In genomic region chr5:64534947-64535346, GRCm38 (mm10) we compare ENCODE assay signal across 23 mouse cellular contexts.
"Had no signal": no experiment of that assay in that cellular context is flagged by ENCODE, and none has a peak within 500 bp of the region (broad histone marks: within the 10 kb centered on the region; RNA-seq: fewer than 3 reads in every experiment).

No protein-coding gene starts in this region.

- H3K36me3 ChIP-seq: heart, embryonic 12.5 days; hindbrain, embryonic 10.5 days; hindbrain, embryonic 12.5 days; limb, embryonic 13.5 days; limb, embryonic 15.5 days had no signal

- H3K4me2 ChIP-seq: heart, embryonic 12.5 days; hindbrain, embryonic 12.5 days; hindbrain, embryonic 14.5 days; limb, embryonic 13.5 days; limb, embryonic 15.5 days; liver, embryonic 11.5 days had no signal

- H3K27ac ChIP-seq: gastrocnemius, adult 2 months; heart, adult 2 months; hindbrain, embryonic 10.5 days; hindbrain, embryonic 12.5 days; hindbrain, embryonic 14.5 days; kidney, postnatal 0 days; layer of hippocampus, adult 2 months; left cerebral cortex, adult 2 months; limb, embryonic 13.5 days; limb, embryonic 15.5 days; liver, embryonic 14.5 days had no signal

- H3K27me3 ChIP-seq: heart, embryonic 12.5 days; hindbrain, embryonic 12.5 days; limb, embryonic 13.5 days; limb, embryonic 15.5 days had no signal

- ATAC-seq: forebrain, embryonic 16.5 days; hindbrain, embryonic 16.5 days; inflammation-experienced regulatory T-cells, adult 6 months; intestine, postnatal 0 days had no signal

- H3K9ac ChIP-seq: heart, embryonic 12.5 days; hindbrain, embryonic 12.5 days; hindbrain, embryonic 14.5 days; limb, embryonic 13.5 days; limb, embryonic 15.5 days; liver, embryonic 14.5 days had no signal

- H3K9me3 ChIP-seq: heart, embryonic 12.5 days; hindbrain, embryonic 10.5 days; hindbrain, embryonic 12.5 days; limb, embryonic 13.5 days; limb, embryonic 15.5 days had no signal

- DNase-seq: gastrocnemius, adult 2 months; gastrocnemius, postnatal 10 days; gastrocnemius, postnatal 25 days; heart, adult 2 months; heart, postnatal 10 days; heart, postnatal 4 days; kidney, postnatal 14 days; lung, adult 18-20 months had no signal

- H3K4me3 ChIP-seq: gastrocnemius, adult 2 months; heart, adult 2 months; heart, embryonic 12.5 days; hindbrain, embryonic 10.5 days; hindbrain, embryonic 12.5 days; layer of hippocampus, adult 2 months; left cerebral cortex, adult 2 months; limb, embryonic 13.5 days; limb, embryonic 15.5 days had no signal
